Mouse (Mus musculus): Measurements from ENCODE around the gene Tac2.

The Tac2 gene

DNA sequence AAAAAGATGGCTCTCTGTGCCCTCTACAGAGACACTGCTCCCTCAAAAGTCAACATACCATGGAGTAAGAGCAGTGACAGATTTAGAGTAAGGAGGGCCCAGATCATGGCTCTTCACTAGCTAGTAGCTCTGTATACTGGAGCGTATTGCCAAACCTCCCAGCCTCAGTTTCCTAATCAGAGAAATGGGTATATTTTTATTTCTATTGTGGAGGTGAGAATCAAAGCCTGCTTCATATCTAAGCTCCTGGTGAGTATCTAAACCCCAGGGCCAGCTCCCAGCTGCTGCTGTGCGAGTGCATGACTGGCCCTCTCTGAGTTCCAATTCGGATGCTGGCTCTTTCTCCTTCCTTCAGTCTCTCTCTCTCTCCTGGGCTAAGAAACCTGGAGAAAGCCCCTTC, at the start of gene Tac2:
Gene Tac2 (plus strand): TSS at position 301 of the 400 bp plus-strand sequence.
- DNase-seq (ENCODE audit: low spot score in 2 of 2), result no peak

DNA sequence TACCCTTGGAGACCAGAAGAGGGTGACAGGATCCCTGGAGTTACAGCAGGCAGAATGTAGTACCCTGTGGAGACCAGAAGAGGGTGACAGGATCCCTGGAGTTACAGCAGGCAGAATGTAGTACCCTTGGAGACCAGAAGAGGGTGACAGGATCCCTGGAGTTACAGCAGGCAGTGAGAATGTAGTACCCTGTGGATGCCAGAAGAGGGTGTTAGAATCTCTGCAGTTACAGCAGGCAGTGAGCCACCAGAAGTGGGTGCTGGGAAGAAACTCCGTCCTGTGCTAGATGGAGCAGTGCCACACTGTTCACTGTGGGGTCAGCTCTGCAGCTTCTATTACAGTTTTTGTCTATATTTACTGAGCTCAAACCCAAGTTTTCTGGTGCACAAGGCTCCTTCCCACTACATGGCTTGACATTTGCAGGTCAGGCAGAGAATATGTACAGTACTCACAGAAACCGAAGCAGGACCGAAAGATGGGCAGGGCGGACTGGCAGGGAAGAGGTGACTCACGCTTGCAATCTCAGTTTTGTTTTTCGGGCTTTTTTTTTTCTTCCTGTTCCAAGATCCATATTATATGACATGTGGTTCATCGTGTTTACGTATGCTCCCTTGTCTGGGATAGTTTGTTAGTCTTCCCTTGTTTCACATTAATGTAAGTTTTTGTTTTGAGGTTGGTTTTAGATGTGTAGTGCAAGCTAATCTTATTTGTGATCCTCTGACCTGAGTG, 49.3 kb upstream of the Tac2 start:
- peak; percentile 84 to 87 for DNase-seq (ENCODE audit: low spot score in 2 of 2)

DNA sequence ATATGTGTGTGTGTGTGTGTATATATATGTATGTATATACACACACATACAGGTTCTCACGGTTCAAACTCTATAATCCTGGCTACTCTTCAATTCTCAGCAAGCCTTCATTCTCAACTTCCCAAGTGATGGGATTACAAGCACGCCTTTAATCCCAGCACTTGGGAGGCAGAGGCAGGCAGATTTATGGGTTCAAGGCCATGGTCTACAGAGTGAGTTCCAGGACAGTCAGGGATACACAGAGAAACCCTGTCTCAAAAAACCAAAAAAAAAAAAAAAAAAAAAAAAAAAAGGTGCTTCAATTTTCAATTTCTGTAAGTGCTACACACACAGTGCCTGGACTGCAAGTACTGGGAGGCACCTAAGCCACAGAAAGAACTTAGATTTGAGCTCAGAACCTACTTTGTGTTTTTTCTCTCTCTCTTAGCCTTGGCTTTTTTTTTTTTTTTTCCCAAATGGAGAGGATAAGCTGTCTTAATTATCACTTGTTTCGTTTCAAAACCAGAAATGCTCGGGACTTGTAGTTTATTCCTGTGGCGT, 48.3 kb upstream of the Tac2 start:
- DNase-seq (ENCODE audit: low spot score in 2 of 2), result no peak

DNA sequence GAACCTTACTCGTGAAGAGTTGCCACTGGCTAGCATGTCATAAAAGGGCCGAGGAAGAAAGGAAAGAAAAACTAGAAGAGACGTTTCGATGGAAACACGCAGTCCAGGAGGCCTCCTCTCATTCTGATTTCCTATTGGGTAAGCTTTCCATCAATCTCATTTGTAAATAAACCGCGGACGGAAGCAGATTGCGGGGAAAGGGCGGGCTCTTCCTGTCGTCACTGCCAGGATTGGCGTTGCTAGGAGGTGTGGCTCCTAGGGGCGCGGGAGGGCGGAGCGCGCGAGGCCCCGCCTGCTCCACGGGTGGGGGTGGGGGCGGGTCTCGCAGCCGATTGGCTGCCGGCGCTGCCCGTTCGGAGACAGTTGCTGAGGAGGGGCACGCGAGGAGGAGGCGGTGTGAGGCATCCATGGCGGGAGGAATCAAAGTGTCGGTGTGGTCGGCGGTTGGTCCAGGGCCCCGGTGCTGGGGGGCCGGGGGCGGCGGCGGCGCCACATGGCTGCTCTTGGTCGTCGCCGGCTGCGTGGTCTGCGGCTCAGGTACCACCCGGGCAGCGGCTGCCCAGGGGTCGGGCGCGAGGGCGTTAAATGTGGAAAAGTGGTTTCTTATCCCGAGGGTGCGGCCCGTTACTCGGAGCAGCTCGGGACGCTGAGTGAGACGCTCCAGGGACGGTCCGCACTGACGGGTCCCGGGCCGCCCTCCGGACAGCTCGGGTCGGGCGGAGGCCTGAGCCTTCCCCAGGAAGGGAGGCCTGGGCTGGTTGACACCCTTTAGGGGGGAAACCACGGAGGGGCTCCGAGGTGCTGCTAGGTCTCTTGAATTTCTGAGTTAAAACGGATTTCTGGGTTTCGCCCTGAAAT, 47.4 kb upstream of the Tac2 start:
- peak; percentile 92 to 93 for DNase-seq (ENCODE audit: low spot score in 2 of 2)

DNA sequence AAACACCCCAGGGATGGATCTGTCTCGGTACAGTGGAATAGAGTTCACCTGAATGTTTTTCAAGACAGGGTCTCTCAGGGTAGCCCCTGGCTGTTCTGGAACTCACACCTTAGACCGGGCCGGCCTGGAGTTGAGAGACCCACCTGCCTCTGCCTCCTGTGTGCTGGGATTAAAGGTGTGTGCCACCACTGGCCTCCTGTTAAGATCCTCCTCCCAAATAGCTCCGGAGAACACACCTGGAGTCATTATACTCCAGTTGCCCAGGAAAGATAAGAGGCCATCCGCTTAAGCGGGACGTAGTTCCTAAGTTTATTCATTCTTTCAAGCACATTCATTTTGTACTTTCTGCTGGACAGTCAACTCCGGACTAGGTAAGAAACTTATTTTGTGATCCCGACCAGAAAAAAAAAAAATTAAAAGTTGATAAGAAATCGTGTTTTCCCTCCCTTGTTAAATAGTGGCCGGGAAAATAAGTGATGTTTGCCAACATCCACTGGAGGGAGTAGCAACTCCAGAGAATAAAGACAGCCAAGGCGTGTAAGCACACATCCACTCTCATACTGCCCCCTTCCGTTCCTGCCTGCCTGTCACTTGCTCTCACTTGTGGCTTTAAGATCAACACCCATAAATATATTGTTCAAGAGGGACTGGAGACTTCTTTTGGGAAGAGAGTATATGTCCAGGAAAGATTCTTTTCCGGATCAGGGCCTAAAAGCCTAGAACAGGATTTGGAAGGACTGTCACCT, 46.5 kb upstream of the Tac2 start:
- DNase-seq (ENCODE audit: low spot score in 2 of 2), result peak; percentile 69 to 78

DNA sequence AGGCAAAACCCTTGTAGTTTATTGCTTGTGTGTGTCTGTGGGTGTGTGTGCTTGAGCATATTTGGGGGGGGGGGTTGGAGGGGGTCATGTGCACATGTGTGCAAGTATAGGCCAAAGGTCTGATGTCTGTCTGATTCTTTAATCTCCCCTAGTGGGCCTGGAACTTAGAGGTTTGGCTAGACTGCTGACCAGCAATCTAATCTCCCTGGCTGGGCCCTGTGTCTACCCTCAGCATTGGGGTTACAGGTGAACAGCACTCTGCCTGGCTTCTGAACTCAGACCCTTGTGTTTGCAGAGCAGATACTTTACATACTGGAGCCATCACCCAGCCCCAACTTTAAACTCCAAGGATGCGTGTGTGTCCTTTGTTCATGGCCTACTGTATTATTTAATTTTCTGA, 45.1 kb upstream of the Tac2 start:
- no peak for DNase-seq (ENCODE audit: low spot score in 2 of 2)

DNA sequence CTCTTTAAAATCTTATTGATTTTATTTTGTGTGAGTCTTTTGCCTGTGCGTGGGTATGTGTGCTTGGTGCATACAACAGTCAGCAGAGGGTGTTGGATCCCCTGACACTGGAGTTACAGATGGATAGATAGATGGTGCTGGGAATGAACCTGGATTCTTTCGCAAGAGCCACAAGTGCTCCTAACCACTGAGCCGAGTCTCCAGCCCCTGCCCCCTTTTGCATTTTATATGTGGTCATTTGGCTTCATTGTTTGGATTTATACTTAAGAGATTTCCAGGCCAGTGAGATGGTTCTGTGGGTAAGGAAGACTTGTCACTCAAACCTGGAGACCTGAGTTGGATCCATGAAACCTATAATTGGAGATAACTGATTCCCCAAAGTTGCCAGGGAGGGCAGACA, 44.4 kb upstream of the Tac2 start:
- no peak for DNase-seq (ENCODE audit: low spot score in 2 of 2)

DNA sequence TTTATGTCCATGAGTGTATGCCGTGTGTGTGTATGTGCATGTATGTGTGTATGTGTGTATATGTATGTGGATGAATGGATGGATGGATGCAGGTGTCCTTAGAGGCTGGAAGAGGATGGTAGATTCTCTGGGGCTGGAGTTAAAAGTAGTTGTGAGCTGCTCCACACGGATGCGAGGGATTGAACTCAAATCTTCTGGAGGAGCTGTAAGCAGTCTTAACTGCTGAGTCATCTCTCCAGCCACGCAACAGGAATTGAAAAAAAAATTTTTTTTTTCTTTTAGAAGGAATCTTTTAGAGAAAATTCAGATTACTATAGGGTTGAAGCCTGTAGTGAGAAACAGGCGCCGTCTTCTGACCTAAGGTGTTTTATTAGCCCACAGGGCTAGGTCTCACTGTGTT, 41.4 kb upstream of the Tac2 start:
- no peak for DNase-seq (ENCODE audit: low spot score in 2 of 2)

DNA sequence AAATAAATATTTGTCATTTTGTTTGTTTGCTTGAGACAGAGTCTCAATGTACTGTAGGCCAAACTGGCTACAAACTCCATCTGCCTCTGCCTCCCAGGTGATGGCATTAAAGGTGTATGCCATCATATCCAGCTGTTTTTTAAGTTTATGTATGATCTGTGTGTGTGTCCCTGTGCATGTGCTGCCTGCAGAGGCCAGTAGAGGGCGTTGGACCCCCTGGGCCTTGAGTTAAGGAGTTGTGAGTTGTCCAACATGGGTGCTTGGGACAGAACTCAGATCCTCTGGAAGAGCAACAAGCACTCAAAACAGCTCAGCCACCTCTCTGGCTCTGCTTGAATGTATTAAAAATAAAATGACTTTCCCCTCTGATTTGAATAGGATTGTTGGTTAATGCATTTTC, 33.2 kb upstream of the Tac2 start:
- no peak for DNase-seq (ENCODE audit: low spot score in 2 of 2)

DNA sequence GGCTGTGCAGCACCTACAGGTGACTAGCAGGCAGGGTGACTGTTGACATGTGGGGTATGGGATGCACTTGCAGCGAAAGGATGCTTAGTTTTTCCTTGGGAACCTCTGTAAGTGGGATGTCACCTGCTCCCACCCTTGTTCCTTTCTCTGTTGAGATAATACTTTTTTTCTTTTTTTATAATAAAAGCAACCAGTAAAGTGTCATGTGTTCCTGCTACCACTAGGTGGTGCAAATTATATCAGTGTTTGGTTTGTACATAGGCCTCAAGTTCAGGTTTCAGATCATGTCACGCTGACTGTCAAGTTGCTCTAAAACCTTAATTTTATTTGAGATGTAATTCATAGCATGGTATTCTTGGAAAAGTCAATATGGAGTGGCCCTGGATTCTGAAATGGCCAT, 29.6 kb upstream of the Tac2 start:
- DNase-seq (ENCODE audit: low spot score in 2 of 2), result no peak

DNA sequence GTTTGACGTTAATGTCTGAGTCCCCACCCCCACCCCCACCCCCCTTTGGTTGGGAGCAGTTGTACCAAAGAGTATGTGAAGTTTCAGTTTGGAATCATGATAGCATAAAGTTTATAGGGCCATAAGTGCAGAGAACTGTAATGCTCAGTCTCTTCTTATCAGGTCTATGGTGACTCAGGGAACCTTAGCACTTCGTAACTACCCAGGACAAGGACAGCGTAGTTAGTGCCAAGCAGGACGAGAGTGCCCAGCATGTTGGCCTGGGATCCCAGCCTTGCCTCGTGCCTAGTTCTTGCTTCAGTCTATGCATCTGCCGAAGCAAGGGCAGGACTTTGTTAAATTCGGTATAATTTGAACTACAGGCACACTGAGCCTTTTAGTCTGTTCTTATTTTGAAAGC, 28.5 kb upstream of the Tac2 start:
- DNase-seq (ENCODE audit: low spot score in 2 of 2), result no peak

DNA sequence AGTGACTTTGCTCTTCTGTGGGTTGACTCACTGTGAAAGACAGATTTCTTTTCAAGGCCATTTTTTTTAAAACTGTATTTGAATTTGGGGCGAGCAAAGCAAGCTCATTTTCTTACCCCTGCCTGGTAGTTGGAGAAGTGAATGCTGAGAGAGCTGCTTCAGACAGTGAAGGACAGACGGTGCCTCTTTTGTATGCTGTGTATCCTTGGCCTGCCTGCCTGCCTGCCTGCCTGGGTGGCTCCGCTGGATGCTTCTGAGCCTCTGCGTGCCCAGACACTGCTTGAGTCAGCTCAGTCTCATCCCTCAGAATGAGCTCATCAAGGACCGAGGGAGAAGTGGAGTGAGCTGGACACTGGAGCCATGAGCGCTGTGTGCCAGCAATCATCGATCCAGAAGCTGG, 25.3 kb upstream of the Tac2 start:
- no peak for DNase-seq (ENCODE audit: low spot score in 2 of 2)

DNA sequence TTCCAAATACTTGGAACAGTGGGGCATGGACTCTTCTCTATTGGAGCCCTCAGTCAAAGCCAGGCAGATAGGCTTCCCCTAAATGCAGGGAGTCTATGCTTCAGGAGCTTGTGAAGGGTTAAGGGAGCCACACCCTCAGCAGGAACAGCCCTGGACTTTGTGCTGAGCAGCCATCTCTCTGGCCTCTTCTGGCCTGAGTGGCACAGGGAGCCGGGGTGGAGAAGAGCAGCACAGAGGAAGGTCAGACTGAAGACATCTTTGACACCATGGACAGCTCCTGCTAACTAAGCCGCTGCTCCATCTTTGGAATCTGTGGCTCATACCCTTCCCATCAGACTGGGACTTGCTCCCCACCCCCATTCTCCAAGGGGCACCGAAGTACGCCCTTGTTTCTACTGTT, 21.0 kb upstream of the Tac2 start:
- DNase-seq (ENCODE audit: low spot score in 2 of 2), result no peak

DNA sequence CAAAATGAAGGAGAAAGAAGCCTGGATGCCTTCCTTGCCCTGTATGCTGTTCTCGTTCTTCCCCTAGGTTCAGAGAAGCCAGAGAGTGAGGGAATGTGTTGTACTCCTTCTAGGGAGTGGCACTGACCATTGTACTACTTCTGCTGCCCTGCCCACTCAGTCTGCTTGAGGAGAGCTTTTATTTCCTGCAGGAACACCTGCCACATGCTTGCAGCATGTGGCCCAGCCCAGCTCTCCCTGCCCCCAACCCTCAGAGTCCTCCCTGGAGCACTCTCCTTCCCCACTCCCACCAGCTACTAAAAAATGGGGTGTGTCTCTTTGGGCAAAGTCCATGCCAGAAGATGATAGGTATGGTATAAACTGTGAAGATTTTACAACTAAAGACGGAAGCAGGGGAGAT, 20.0 kb upstream of the Tac2 start:
- no peak for DNase-seq (ENCODE audit: low spot score in 2 of 2)

DNA sequence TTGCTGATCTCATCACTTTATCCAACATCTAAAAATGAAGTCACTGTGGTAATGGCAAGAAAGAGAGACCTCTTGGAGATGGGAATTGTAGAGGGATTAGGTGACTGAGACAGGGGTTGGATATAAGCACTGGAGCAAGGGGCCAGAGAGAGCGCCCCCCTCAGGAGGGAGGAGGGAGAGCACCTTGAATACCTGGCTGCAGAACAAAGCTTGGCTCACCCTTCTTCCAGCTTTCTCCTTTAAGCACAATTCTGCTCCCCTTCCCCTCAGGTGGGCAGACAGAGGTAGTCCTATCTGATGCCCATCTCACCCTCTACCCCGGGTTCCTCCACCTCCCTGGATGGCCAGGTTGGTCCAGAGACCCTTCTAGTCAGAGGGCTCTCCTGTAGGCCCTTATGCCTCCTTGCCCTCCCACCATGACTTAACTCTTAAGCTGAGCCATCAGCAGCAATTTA, 19.5 kb upstream of the Tac2 start, which contains the start of gene Myo1a:
Gene Myo1a (plus strand): TSS at position 405 of the 455 bp plus-strand sequence.
- DNase-seq (ENCODE audit: low spot score in 2 of 2), result no peak

DNA sequence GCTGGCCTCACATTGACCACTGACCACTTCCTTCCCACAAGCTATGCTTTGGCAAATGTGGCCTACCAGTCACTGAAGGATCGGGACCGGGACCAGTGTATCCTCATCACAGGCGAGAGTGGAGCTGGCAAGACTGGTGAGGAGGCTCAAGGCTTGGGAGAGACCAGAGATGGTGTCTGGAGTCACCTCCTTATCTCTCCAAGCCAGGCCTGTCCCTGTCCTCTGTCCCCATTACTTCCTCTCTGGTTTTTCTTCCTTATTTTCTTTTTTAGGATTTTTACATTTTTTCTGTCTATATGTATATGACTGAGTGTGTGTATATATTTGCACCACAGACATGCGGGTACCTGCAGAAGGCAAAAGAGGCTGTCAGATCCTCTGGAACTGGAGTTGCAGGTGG, 18.5 kb upstream of the Tac2 start:
- DNase-seq (ENCODE audit: low spot score in 2 of 2), result no peak

DNA sequence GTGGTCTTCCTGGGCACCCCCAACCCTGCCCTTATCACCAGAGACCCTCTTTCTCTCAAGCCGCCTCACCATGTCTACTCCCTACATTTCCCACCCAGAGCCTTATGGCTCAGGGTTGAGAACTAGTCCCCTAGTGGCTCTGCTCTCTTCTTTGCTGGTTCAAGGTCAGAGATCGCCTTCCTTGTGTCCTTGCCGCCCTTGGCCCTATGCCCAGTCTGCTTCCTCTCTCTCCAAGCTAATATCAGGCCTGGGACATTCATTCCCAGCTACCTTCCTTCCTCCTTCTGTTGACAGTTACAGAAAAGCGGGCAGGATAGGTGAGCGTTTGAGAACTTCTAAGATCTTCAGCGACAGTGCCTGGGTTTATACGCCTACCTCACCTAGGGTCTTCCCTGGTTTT, 16.6 kb upstream of the Tac2 start:
- DNase-seq (ENCODE audit: low spot score in 2 of 2), result no peak

DNA sequence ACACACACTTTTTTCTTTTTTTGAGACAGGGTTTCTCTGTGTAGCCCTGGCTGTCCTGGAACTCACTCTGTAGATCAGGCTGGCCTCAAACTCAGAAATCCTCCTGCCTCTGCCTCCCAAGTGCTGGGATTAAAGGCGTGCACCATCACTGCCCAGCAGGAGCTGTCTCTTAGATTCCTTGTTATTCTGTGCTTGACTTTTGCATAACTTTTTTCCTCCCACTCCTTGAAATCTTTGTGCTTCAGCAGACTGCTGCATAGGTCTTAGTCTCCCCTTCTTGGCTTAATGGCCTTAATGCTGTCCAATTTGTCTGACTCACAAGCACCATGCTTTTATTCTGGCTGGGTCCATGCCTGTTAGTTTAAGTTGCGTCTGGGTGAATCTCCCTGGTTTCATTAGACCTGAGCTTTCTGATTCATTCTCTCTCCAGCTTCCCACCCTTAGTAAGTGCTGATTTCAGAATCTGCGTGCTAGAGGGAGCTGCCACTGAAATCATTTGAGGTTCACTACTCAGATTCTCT, 15.4 kb upstream of the Tac2 start:
- DNase-seq (ENCODE audit: low spot score in 2 of 2), result no peak

DNA sequence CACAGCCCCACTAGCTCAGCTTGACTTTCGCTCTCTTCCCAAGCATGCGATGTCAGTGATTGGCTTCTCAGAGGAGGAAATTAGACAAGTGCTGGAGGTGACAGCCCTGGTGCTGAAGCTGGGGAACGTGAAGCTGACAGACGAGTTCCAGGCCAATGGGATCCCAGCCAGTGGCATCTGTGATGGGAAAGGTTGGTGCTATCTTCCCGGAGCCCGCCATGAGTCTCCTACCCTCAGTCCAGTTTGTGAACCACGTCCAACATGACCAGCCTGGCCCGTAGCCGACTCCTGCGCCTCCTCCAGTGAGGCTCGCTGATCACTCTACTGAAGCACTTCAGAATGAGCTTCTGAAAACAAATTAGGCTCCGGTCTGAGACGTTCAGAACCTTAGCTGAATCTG, 13.9 kb upstream of the Tac2 start:
- no peak for DNase-seq (ENCODE audit: low spot score in 2 of 2)

DNA sequence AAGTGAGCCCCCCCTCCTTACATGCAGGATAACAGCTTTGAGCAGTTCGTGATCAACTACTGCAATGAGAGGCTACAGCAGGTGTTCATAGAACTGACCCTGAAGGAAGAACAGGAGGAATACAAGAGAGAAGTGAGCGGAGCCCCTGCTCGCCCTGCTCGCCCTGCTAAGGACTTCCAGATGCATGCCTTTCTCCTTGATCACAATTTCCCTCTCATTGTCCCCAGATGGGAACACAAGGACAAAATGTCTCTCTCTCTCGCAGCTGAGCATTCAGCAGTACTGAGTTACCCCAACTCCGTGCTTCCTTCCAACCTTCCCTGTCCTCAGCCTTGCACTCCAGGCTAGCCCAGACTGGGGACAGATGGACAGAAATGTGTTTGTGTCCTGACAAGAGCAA, 11.5 kb upstream of the Tac2 start:
- DNase-seq (ENCODE audit: low spot score in 2 of 2), result no peak

DNA sequence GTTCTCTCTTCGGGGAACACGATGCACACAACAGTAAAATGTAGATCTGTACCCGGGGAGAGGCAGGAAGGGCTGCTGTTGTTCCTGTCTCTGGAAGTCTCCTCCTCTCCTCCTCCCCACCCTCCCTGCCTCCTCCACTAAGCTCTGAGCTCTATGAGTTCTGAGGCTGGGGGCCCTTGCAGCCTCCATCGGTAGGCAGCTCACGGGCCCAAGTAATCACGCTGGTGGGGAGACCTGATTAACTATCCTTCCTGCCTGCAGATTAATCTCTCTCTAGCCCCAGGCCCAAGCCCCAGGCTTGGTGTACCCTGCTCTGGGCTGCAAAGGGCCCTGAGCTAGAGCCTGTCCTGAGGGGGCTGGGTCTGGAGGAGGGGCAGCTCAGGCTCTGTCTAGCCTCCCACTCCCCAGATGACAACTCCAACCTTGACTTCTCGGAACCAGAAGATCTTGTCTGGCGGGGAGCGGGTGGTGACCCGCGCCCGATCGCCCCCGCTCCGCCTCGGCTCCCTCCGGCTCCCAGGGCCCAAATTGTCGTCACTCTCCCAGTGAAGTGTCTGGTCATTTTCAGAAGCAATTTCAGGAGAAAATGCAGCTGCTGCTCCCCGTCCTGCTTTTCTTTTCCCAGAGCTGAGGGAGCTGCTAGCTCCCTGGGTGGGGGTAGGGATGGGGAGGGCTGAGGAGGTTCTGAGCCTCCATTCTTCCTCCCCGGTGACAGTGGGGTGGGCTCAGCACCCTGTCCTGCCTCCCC, 2.4 kb upstream of the Tac2 start:
- no peak for DNase-seq (ENCODE audit: low spot score in 2 of 2)
